Mouse (Mus musculus): ENCODE measurements around the gene Mboat1.

DNA sequence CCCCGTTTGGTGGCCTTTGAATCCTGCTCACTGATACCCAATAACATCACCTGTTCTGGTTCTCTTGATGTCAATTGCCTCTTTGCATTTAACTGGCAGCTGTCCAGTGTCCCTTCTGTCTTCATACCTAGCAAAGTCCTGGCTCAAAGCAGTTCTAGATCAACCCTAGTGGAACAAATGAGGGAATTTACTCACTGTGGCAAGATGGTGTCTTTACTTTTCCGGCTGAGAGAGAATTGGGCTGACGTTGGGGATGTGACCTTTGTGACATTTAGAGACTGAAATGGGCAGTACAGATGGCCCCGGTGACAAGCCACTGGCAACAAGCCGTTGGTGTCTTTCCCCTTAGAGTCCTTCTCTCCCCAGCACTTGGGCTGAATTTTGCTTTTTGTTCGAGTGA, 118.1 kb downstream of the Mboat1 start:
- no peak for TF ChIP-seq CTCF (IDR thresholded peaks at IDR 0.05)
- no peak for TF ChIP-seq POLR2A (IDR thresholded peaks at IDR 0.05; ENCODE audit: insufficient read depth, low read depth, low read length)

Data from heart, adult 2 months (tissue).